Mouse (Mus musculus) adrenal gland, postnatal 10 days (tissue): ENCODE results near the gene Ago1. TPM values are rescaled to one million over a fixed set of nuclear protein-coding genes. Genes with fewer than 3 reads are reported as not detected.

Source experiments
- DNase-seq: peaks from one replicate; pipeline ENCODE4 v3.0.0; 2021; ENCODE audit warnings: mixed read lengths
- total RNA-seq, 2 experiments: library from RNA; stranded (reverse); gene quantifications; 2 replicates each; pipeline ENCODE4 v1.2.3; 2021

Gene Ago1
- total RNA-seq, 2 experiments from 2014 or later: 27.1 to 34.1 TPM

GRCm38 (mm10) chr4:126412526-126412925 lies 55.9 kb downstream of the Ago1 start:
- no peak for DNase-seq

Other genes with a start within 250 kb of the Ago1 start
- 10 to 100 TPM; 60.4 to 72.7 TPM for gene Map7d1, start 212.2 kb downstream of the Ago1 start, total RNA-seq
- 10 to 100 TPM; 73.1 to 74.8 TPM for gene Trappc3, start 206.3 kb downstream of the Ago1 start, total RNA-seq
- gene Col8a2, start 181.8 kb downstream of the Ago1 start, total RNA-seq: 1 to 10 TPM; 5.5 to 5.6 TPM
- gene Adprhl2, start 146.9 kb downstream of the Ago1 start, total RNA-seq: 10 to 100 TPM; 34.0 to 34.9 TPM
- 1 to 10 TPM in 1 of 2 experiments, under 1 TPM in 1; 0.57 to 2.8 TPM for gene Tekt2, start 142.9 kb downstream of the Ago1 start, total RNA-seq
- 10 to 100 TPM; 11.1 to 18.3 TPM for gene Ago3, start 39.0 kb downstream of the Ago1 start, total RNA-seq
- 1 to 10 TPM; 4.0 to 6.4 TPM for gene Ago4, start 64.9 kb upstream of the Ago1 start, total RNA-seq
- 1 to 10 TPM; 8.5 to 8.9 TPM for gene Clspn, start 88.4 kb upstream of the Ago1 start, total RNA-seq
- gene 5730409E04Rik, start 141.2 kb upstream of the Ago1 start, total RNA-seq: 10 to 100 TPM; 10.4 to 13.7 TPM
- 100 to 1,000 TPM; 169 to 184 TPM for gene Psmb2, start 209.0 kb upstream of the Ago1 start, total RNA-seq